Mouse (Mus musculus): Measurements from ENCODE around the gene Tcf7l1.

Tcf7l1 gene

DNA sequence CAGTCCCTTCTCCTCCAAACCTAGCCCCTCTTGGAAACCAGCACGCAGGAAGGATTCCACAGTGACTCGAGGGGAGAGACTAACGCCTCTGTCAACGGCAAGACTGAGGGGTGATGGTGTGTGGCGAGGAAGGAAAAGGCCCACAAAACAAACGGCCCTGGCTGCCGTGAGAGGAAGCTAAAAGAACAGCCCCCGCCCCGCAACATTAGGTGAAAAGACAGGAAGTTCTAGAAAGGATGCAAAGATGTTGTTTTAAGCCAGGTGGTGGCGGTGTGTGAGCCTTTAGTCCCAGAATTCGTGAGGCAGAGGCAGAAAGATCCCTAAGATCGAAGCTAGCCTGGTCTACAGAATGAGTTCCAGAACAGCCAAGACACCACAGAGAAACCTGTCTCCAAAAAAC is 43.3 kb downstream of the Tcf7l1 start:
- no peak for DNase-seq (ENCODE audit: low read depth, low spot score)

DNA sequence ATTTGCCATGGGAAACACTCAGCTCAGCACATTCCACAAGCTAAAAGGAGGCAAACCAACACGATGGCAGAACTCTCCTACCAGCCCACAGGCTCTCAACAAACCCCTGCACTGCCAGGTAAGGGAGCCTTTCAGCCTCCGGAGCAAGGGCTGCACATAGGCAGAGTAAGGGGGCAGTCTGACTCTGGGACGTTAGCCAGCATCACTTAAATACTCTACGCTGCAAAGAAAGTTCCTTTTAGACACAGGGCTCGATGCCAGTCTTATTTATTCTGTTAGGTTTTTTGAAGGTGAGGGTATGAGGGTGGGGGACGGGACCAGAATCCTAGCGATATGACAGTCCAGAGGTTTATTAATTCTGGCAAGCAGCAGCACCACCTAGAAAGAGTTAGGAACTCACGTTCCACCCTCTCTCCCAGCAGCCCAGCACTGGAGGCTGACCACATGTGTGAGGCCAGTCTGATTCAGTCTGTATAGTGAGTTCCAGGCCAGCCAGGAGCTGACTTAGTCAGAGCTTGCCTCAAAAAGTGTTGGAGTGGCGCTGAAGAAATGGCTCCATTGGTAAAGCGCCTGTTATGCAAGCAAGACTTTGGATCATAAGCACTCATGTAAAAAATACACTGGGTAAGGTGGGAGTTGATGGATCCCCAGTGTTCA is 44.8 kb downstream of the Tcf7l1 start:
- DNase-seq (ENCODE audit: low read depth, low spot score) = no peak

DNA sequence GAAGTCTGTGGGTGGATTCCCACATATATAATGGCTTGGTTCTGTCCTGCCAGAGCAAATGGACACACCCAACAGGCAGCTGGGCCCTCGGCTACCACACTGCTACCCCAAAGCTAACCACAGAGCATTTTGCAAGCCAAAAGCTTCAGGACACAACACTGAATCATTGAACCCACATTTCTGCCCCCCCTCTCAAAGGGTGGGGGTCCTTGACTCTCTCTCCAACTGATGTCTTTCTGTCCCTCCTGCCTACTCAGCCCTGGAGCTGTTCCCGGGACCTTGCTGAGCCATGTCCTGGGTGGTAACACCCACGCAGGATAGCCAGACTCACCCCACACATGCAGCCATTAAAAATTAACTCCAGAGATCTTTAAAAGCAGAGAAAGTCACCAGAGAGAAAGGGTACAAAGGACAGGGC is 45.4 kb downstream of the Tcf7l1 start:
- DNase-seq (ENCODE audit: low read depth, low spot score) = no peak

- no peak for DNase-seq (ENCODE audit: low read depth, low spot score)
Observed at GRCm38 (mm10) chr6:72742331-72742730, 46.7 kb downstream of the Tcf7l1 start.

DNA sequence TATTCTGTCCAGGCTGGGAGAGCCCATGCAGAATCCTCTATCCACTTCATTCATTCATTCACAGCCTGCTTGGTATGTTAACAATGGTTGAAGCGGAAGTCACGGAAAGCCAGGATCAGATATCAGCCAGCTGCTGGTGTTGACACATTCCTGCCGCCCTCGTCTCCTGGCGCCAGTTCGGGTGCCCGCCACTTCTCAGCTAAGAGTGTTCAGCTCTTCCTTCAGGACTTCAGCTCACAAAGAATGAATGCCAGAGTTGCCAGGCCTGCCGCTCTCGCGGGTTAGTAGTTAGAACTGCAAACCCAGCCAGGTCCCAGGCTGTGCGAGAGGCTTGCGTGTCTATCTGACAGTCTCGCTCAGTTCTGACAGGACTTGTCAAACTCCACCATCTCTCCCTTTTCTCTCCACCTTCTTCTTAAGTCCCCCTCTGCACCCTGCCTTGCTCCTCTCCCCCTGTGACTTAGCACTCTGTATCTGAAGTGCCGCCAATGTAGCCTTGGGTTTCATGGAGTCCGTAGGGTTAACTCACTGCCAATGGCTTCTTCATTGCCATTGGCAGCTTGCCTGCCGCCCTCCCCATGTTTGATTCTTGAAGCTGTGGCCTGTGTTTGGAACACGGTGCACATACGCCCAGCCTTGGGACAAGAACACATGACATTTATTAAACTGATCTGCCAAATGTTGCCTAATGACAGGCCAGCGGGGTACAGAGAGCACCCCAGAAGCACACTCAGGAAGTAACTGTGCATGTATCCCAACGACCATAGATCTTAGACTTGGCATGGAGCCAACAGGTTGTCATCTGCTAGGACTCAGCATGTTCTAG is 48.2 kb downstream of the Tcf7l1 start:
- no peak for DNase-seq (ENCODE audit: low read depth, low spot score)

GRCm38 (mm10) chr6:72736872-72737271 is 52.2 kb downstream of the Tcf7l1 start:
- no peak for DNase-seq (ENCODE audit: low read depth, low spot score)

- DNase-seq (ENCODE audit: low read depth, low spot score) = no peak
Observed at GRCm38 (mm10) chr6:72735206-72735605, 53.8 kb downstream of the Tcf7l1 start.

GRCm38 (mm10) chr6:72733375-72733774 is 55.7 kb downstream of the Tcf7l1 start:
- DNase-seq (ENCODE audit: low read depth, low spot score) = no peak

- DNase-seq (ENCODE audit: low read depth, low spot score) = no peak
Observed at GRCm38 (mm10) chr6:72732109-72732508, 56.9 kb downstream of the Tcf7l1 start.

- no peak for DNase-seq (ENCODE audit: low read depth, low spot score)
Observed at GRCm38 (mm10) chr6:72730560-72730849, 58.5 kb downstream of the Tcf7l1 start.

DNA sequence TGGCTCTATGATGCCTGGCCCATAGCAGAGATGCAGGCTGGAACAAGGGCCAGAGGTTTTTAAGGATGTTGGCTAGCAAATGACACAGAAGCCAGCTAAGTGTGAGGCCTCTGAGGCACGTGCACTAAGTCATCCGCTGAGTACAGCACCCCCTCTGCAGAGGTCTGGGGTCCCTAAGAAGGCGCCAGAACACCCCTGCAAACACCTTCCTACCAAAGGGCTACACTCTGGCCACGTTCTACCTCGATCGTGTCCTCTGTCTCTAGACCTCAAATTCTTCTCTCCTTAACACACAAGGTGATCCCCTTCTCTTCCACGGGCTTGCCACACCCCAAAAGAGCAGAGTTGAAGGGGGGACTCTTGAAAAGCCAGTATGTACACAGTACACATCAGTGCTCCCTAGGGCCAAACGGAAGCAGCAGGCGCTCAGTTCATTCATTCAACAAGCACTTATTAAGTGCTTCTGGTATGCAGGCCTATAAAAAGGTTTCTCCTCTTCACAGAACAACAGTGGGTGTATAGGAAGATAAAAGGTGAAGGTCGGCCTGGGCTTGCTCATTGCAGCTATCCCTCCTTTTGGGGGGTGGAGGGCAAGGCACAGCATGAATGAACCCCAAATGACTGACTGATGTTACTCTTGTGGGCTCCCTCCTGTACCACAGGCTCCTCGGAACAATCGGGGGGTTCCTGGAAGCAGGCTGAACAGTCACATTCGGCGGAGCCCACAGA is 59.1 kb downstream of the Tcf7l1 start:
- no peak for DNase-seq (ENCODE audit: low read depth, low spot score)

DNA sequence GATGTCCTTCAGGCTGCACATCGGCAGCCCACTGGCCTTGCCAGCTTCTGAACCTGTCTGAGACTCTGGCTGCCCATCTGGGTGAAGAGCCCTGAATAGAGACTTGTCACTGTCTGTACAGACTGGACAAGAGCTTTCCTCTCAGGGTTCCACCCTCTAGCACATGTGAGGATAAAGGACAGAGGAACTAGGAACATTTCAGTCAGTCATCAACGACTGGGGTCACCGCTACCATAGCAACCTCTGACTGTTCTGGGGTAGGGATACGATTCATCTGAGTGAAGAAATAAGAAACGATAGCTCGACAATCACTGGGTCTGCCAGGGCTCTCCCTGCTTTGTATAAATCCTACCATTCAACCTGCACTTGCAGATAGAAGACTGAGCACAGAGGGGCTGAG is 61.2 kb downstream of the Tcf7l1 start:
- DNase-seq (ENCODE audit: low read depth, low spot score) = no peak

DNA sequence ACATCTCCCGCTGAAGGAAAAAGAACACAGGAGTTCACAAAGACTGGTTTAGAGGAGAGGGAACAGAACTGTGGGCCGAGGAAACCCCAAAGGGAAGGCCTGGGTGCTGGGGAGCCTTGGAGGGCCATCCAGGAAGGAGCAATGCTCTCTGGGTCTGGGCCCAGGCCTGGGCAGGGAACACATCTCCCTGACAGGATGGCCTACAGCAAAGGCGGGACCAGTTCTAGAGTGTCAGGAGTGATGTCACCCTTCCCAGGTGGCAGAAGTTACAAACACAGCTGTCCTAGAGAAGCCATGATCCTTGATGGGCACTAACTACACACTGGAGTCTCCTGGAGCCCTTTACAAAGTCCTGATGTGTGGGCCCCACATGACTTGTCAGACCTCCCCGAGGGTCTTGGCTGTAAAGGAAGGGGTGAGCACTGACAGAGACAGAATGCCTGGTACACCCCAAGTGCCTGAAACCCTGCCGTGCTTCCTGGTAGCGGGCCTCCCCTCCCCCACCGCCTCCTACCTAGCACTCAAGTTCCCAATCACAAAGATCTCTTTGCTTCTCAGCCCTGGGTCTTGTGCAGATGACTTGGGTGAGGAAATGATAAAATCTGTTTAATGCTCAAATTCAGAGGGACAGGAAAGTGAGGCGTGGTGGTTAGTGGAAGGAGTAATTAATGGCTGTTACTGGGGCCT is 64.4 kb downstream of the Tcf7l1 start:
- no peak for DNase-seq (ENCODE audit: low read depth, low spot score)

GRCm38 (mm10) chr6:72723731-72724385 is 65.2 kb downstream of the Tcf7l1 start:
- DNase-seq (ENCODE audit: low read depth, low spot score) = no peak

DNA sequence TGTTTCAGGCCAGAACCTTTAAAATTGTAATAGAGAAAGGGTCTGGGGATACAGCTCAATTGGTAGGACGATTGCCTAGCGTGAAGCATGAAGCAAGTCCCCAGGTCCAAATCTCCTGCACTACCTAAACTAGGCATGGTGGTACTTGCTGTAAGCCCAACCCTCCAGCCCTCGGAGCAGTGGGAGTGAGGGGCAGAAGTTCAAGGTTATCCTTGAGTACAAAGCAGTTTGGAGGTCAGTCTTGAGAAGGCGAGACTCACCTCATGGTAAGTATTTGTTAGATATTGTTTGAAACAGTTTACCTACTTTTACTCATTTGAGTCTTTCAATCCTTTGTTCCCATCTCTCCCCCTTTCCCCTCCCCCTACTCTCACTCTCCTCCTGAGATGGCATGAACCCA is 65.9 kb downstream of the Tcf7l1 start:
- DNase-seq (ENCODE audit: low read depth, low spot score) = no peak

GRCm38 (mm10) chr6:72720852-72721251 is 68.2 kb downstream of the Tcf7l1 start:
- DNase-seq (ENCODE audit: low read depth, low spot score) = no peak

- no peak for DNase-seq (ENCODE audit: low read depth, low spot score)
Observed at GRCm38 (mm10) chr6:72714726-72715125, 74.3 kb downstream of the Tcf7l1 start.

DNA sequence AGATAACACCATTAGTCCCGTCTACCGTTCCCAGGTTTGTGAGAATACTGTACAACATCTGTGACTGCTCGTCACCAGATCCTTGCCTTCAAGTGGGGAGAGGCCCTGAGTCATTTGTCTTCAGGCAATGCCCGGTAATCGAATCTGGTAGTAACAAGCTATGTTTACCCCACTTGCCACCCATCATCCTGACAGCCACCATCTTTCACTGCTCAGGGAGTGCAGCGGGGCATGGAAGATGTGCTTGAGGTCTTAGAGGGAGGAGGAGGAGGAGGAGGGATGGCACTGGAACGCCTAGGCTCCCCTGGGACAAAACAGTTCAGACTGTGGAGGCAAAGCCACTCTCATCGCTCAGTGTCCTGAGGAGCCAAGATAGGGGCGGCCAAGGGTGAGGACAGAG is 74.8 kb downstream of the Tcf7l1 start:
- no peak for DNase-seq (ENCODE audit: low read depth, low spot score)

GRCm38 (mm10) chr6:72711508-72712081 is 77.5 kb downstream of the Tcf7l1 start:
- DNase-seq (ENCODE audit: low read depth, low spot score) = no peak

GRCm38 (mm10) chr6:72710897-72711507 is 78.1 kb downstream of the Tcf7l1 start:
- no peak for DNase-seq (ENCODE audit: low read depth, low spot score)

All from retina, adult 2 months (tissue).